Mouse (Mus musculus) myocyte (in vitro differentiated cells): ENCODE results near the gene P2ry6.

Experiments used
- CEBPB ChIP-seq: IDR thresholded peaks from 2 replicates; pipeline ENCODE4 v1.6.1; 2011; ENCODE audit warnings: mild to moderate bottlenecking, moderate library complexity; ENCODE audit not compliant: poor library complexity, insufficient read depth, severe bottlenecking
- E2F4 ChIP-seq: IDR thresholded peaks from one replicate; pipeline ENCODE4 v1.6.1; 2011; ENCODE audit warnings: mild to moderate bottlenecking, control low read depth, moderate library complexity; ENCODE audit not compliant: insufficient read depth
- MAX ChIP-seq: IDR thresholded peaks from one replicate; pipeline ENCODE4 v1.6.1; 2011; ENCODE audit warnings: low read depth, mild to moderate bottlenecking, control low read depth
- MYOD1 ChIP-seq, 3 experiments: IDR thresholded peaks; one replicate each; pipeline ENCODE4 v1.6.1; 2011; ENCODE audit warnings: control low read depth in 2 of 3, low read depth in 2 of 3, mild to moderate bottlenecking in 2 of 3, moderate library complexity in 1 of 3; ENCODE audit not compliant: insufficient read length in 2 of 3, control insufficient read depth in 1 of 3
- POLR2A ChIP-seq: IDR thresholded peaks from one replicate; pipeline ENCODE4 v1.6.1; 2011; ENCODE audit warnings: low read depth, mild to moderate bottlenecking, control low read depth, moderate library complexity; ENCODE audit not compliant: insufficient read length
- USF1 ChIP-seq: IDR thresholded peaks from one replicate; pipeline ENCODE4 v1.6.1; 2011; ENCODE audit warnings: low read depth, mild to moderate bottlenecking, control low read depth, moderate library complexity

GRCm38 (mm10) chr7:100932481-100933007 is 41.9 kb downstream of the P2ry6 start:
- no peak for TF ChIP-seq CEBPB
- no peak for TF ChIP-seq USF1
- TF ChIP-seq POLR2A, result peak; percentile 47
- no peak for TF ChIP-seq MYOD1 (IDR thresholded peaks at IDR 0.05; ENCODE audit: control insufficient read depth in 1 of 3, insufficient read length in 2 of 3, low read depth in 2 of 3)
- TF ChIP-seq E2F4, result no peak
- no peak for TF ChIP-seq MAX
